Mouse (Mus musculus) liver, embryonic 11.5 days (tissue): ENCODE results near the gene Rag1. TPM values are rescaled to one million over a fixed set of nuclear protein-coding genes. Genes with fewer than 3 reads are reported as not detected.

Source experiments
- ATAC-seq: fragments of 200-750 bp; cut with Nextera tagmentation; replicated peaks from 2 replicates; pipeline ENCODE4 v1.8.0; 2017; ENCODE audit warnings: moderate number of reproducible peaks, mild to moderate bottlenecking, moderate TSS enrichment, moderate library complexity; ENCODE audit not compliant: low FRiP score
- DNase-seq: peaks from one replicate; pipeline ENCODE4 v3.0.0-alpha.2; 2017; ENCODE audit warnings: low spot score
- H3K27ac ChIP-seq: fragments of 300-500 bp; sonication (generic); 2 replicates; pipeline ENCODE4 v1.5.1; 2014; ENCODE audit warnings: mild to moderate bottlenecking, low read depth, low read length, control low read depth
- H3K27me3 ChIP-seq: fragments of 300-500 bp; sonication (generic); replicated peaks from 2 replicates; pipeline ENCODE4 v1.6.1; 2014; ENCODE audit warnings: low read length, mixed read lengths; ENCODE audit not compliant: control insufficient read depth, insufficient read depth
- H3K36me3 ChIP-seq: fragments of 300-500 bp; sonication (generic); 2 replicates; pipeline ENCODE4 v1.6.1; 2014; ENCODE audit warnings: mild to moderate bottlenecking, low read length, moderate library complexity, mixed read lengths; ENCODE audit not compliant: control insufficient read depth, insufficient read depth
- H3K4me1 ChIP-seq: fragments of 300-500 bp; sonication (generic); replicated peaks from 2 replicates; pipeline ENCODE4 v1.6.1; 2014; ENCODE audit warnings: low read length, mixed read lengths; ENCODE audit not compliant: control insufficient read depth, insufficient read depth
- H3K4me2 ChIP-seq: fragments of 300-500 bp; sonication (generic); 2 replicates; pipeline ENCODE4 v1.6.1; 2014; ENCODE audit warnings: mild to moderate bottlenecking, control low read depth, moderate library complexity
- H3K4me3 ChIP-seq: fragments of 300-500 bp; sonication (generic); 2 replicates; pipeline ENCODE4 v1.5.1; 2014; ENCODE audit warnings: low read depth, low read length, control low read depth
- H3K9ac ChIP-seq: fragments of 300-500 bp; sonication (generic); 2 replicates; pipeline ENCODE4 v1.6.1; 2014; ENCODE audit warnings: low read depth, low read length, control low read depth
- H3K9me3 ChIP-seq: fragments of 300-500 bp; sonication (generic); 2 replicates; pipeline ENCODE4 v1.6.1; 2016; ENCODE audit warnings: low read length, inconsistent platforms, mixed read lengths; ENCODE audit not compliant: control insufficient read depth
- WGBS: fragments of 180-500 bp; shearing (Covaris S2); extraction: QIAGEN DNeasy Blood & Tissue Kit; methylation state at CpG from one replicate; pipeline ENCODE4 v1.1.7; 2014; 5-methylcytosine and 5-hydroxymethylcytosine counted together
- polyA plus RNA-seq: library from polyadenylated mRNA; unstranded; fragments of >200 nt; fragmentation: Nextera tagmentation; extraction: Ambion mirVana; gene quantifications from 2 replicates; pipeline ENCODE4 v1.2.1, GENCODE M21; 2014

Gene Rag1
- polyA plus RNA-seq, result 0.09 and 0.12 TPM in 2 replicates

- no peak within 1 kb of the TSS for H3K27ac ChIP-seq
- 43% methylated on average over 8 of the region's 8 CpGs for WGBS
Observed at GRCm38 (mm10) chr2:101649114-101649671, at the start of gene Rag1, which contains the start of gene B230118H07Rik. TSS of gene Rag1 (minus strand) at chr2:101649501. TSS of gene B230118H07Rik (minus strand) at chr2:101649532.

GRCm38 (mm10) chr2:101695584-101695983 lies 46.3 kb upstream of the Rag1 start:
- 83% methylated on average over 7 of the region's 7 CpGs for WGBS
- H3K9me3 ChIP-seq, result no peaks in the 10 kb centered on the region
- DNase-seq, result no peak
- H3K27ac ChIP-seq, result no peak overlapping the region
- no peaks in the 10 kb centered on the region for H3K4me1 ChIP-seq
- ATAC-seq, result no peak
- no peak overlapping the region for H3K9ac ChIP-seq
- H3K4me3 ChIP-seq, result no peak overlapping the region
- no peaks in the 10 kb centered on the region for H3K27me3 ChIP-seq
- H3K4me2 ChIP-seq, result no peak overlapping the region
- peaks cover 15% of the 10 kb centered on the region for H3K36me3 ChIP-seq

More at GRCm38 (mm10) chr2:101649114-101649671, at the start of gene Rag1, which contains the start of gene B230118H07Rik:
- DNase-seq (no peak), ATAC-seq (no peak)
- H3K36me3 ChIP-seq, result no peaks in the 10 kb centered on the region
- H3K27me3 ChIP-seq, result peaks cover 3% of the 10 kb centered on the region; the same call in 1 of the 2 replicates
- no peaks in the 10 kb centered on the region for H3K9me3 ChIP-seq
- H3K4me1 ChIP-seq, result no peaks in the 10 kb centered on the region
- H3K4me3 ChIP-seq, result no peak within 1 kb of the TSS
- H3K9ac ChIP-seq, result no peak within 1 kb of the TSS
- H3K4me2 ChIP-seq, result no peak within 1 kb of the TSS

- Histone ChIP-seq H3K4me2 (no peak overlapping the region), H3K36me3 (peaks cover 23% of the 10 kb centered on the region), H3K9me3 (no peaks in the 10 kb centered on the region), H3K4me3 (no peak overlapping the region), H3K4me1 (no peaks in the 10 kb centered on the region), H3K9ac (no peak overlapping the region), H3K27ac (no peak overlapping the region), H3K27me3 (no peaks in the 10 kb centered on the region)
- DNase-seq (no peak), ATAC-seq (no peak)
- WGBS, result 64% methylated on average over 5 of the region's 5 CpGs
Observed at GRCm38 (mm10) chr2:101693577-101694215, 44.4 kb upstream of the Rag1 start.

GRCm38 (mm10) chr2:101693043-101693442 lies 43.7 kb upstream of the Rag1 start:
- H3K27ac ChIP-seq, result no peak overlapping the region
- H3K9ac ChIP-seq, result no peak overlapping the region
- ATAC-seq, result no peak
- no peak overlapping the region for H3K4me2 ChIP-seq
- DNase-seq, result no peak
- no peaks in the 10 kb centered on the region for H3K4me1 ChIP-seq
- H3K36me3 ChIP-seq, result peaks cover 26% of the 10 kb centered on the region
- H3K4me3 ChIP-seq, result no peak overlapping the region
- no peaks in the 10 kb centered on the region for H3K27me3 ChIP-seq
- 73% methylated on average over 4 of the region's 4 CpGs for WGBS
- no peaks in the 10 kb centered on the region for H3K9me3 ChIP-seq

- H3K9me3 ChIP-seq, result no peaks in the 10 kb centered on the region
- no peak overlapping the region for H3K9ac ChIP-seq
- no peaks in the 10 kb centered on the region for H3K27me3 ChIP-seq
- H3K4me3 ChIP-seq, result no peak overlapping the region
- DNase-seq (no peak), ATAC-seq (no peak)
- peaks cover 21% of the 10 kb centered on the region for H3K36me3 ChIP-seq
- no peaks in the 10 kb centered on the region for H3K4me1 ChIP-seq
- no peak overlapping the region for H3K4me2 ChIP-seq
- 93% methylated on average over 9 of the region's 9 CpGs for WGBS
- H3K27ac ChIP-seq, result no peak overlapping the region
Observed at GRCm38 (mm10) chr2:101690252-101690827, 41.0 kb upstream of the Rag1 start.

GRCm38 (mm10) chr2:101688011-101688410 lies 38.7 kb upstream of the Rag1 start:
- H3K27ac ChIP-seq, result no peak overlapping the region
- H3K4me1 ChIP-seq, result no peaks in the 10 kb centered on the region
- no peaks in the 10 kb centered on the region for H3K9me3 ChIP-seq
- DNase-seq (no peak), ATAC-seq (no peak)
- H3K27me3 ChIP-seq, result no peaks in the 10 kb centered on the region
- no peak overlapping the region for H3K4me3 ChIP-seq
- peaks cover 17% of the 10 kb centered on the region for H3K36me3 ChIP-seq
- 94% methylated on average over 5 of the region's 5 CpGs for WGBS
- H3K4me2 ChIP-seq, result no peak overlapping the region
- H3K9ac ChIP-seq, result no peak overlapping the region

GRCm38 (mm10) chr2:101684421-101684820 lies 35.1 kb upstream of the Rag1 start:
- DNase-seq (no peak), ATAC-seq (no peak)
- H3K4me3 ChIP-seq, result no peak overlapping the region
- no peaks in the 10 kb centered on the region for H3K9me3 ChIP-seq
- WGBS, result 94% methylated on average over 12 of the region's 12 CpGs
- H3K9ac ChIP-seq, result no peak overlapping the region
- no peaks in the 10 kb centered on the region for H3K27me3 ChIP-seq
- H3K4me2 ChIP-seq, result no peak overlapping the region
- no peak overlapping the region for H3K27ac ChIP-seq
- 0 out of 2 replicates have a peak, but pooled peaks cover 7% of the 10 kb centered on the region for H3K36me3 ChIP-seq
- peaks cover 3% of the 10 kb centered on the region for H3K4me1 ChIP-seq

- Histone ChIP-seq H3K4me3 (peak overlapping the region; percentile 98), H3K4me1 (peaks cover 6% of the 10 kb centered on the region), H3K36me3 (no peaks in the 10 kb centered on the region), H3K9me3 (no peaks in the 10 kb centered on the region), H3K9ac (peak overlapping the region; percentile 87), H3K27me3 (0 out of 2 replicates have a peak, but pooled peaks cover 2% of the 10 kb centered on the region), H3K4me2 (peak overlapping the region; percentile 89), H3K27ac (no peak overlapping the region)
- ATAC-seq (no peak), DNase-seq (no peak)
- 6% methylated on average over 15 of the region's 15 CpGs for WGBS
Observed at GRCm38 (mm10) chr2:101679164-101679784, 30.0 kb upstream of the Rag1 start.
